Mouse (Mus musculus) Muller cell, postnatal 12 days (primary cell): ENCODE results near the gene Nfkb1.

ENCODE experiments used
- DNase-seq: peaks from one replicate; pipeline ENCODE4 v3.0.0-alpha.2; 2015; ENCODE audit errors: inconsistent ontology term

Gene Nfkb1

GRCm38 (mm10) chr3:135590471-135590870 is 100.9 kb downstream of the Nfkb1 start:
- DNase-seq = no peak

- DNase-seq = no peak
Observed at GRCm38 (mm10) chr3:135586471-135586880, 104.9 kb downstream of the Nfkb1 start.

- no peak for DNase-seq
Observed at GRCm38 (mm10) chr3:135586060-135586459, 105.3 kb downstream of the Nfkb1 start.

GRCm38 (mm10) chr3:135585482-135585881 is 105.9 kb downstream of the Nfkb1 start:
- no peak for DNase-seq

- DNase-seq = no peak
Observed at GRCm38 (mm10) chr3:135582246-135582645, 109.1 kb downstream of the Nfkb1 start.

GRCm38 (mm10) chr3:135581606-135582117 is 109.7 kb downstream of the Nfkb1 start:
- peak; percentile 64 for DNase-seq

GRCm38 (mm10) chr3:135580439-135581275 is 110.7 kb downstream of the Nfkb1 start:
- no peak for DNase-seq

- DNase-seq = no peak
Observed at GRCm38 (mm10) chr3:135579179-135579578, 112.2 kb downstream of the Nfkb1 start.

- no peak for DNase-seq
Observed at GRCm38 (mm10) chr3:135578588-135579140, 112.7 kb downstream of the Nfkb1 start.

- DNase-seq = no peak
Observed at GRCm38 (mm10) chr3:135575126-135575525, 116.2 kb downstream of the Nfkb1 start.

GRCm38 (mm10) chr3:135573051-135573450 is 118.3 kb downstream of the Nfkb1 start:
- no peak for DNase-seq

- DNase-seq = no peak
Observed at GRCm38 (mm10) chr3:135571540-135571939, 119.8 kb downstream of the Nfkb1 start.

GRCm38 (mm10) chr3:135568633-135569032 is 122.7 kb downstream of the Nfkb1 start:
- no peak for DNase-seq

- peak; percentile 45 for DNase-seq
Observed at GRCm38 (mm10) chr3:135567888-135568287, 123.5 kb downstream of the Nfkb1 start.

- no peak for DNase-seq
Observed at GRCm38 (mm10) chr3:135565306-135565705, 126.0 kb downstream of the Nfkb1 start.

GRCm38 (mm10) chr3:135564706-135565105 is 126.6 kb downstream of the Nfkb1 start:
- DNase-seq = no peak

- DNase-seq = no peak
Observed at GRCm38 (mm10) chr3:135563163-135563689, 128.1 kb downstream of the Nfkb1 start.

- no peak for DNase-seq
Observed at GRCm38 (mm10) chr3:135562036-135562435, 129.3 kb downstream of the Nfkb1 start.

GRCm38 (mm10) chr3:135556851-135557662 is 134.3 kb downstream of the Nfkb1 start:
- peak; percentile 23 for DNase-seq

GRCm38 (mm10) chr3:135556052-135556587 is 135.2 kb downstream of the Nfkb1 start:
- DNase-seq = no peak

- DNase-seq = no peak
Observed at GRCm38 (mm10) chr3:135555192-135555591, 136.2 kb downstream of the Nfkb1 start.

GRCm38 (mm10) chr3:135552874-135553273 is 138.5 kb downstream of the Nfkb1 start:
- DNase-seq = no peak
